Mouse (Mus musculus) layer of hippocampus, postnatal 14 days (tissue): Measurements from ENCODE around the gene Tnfsf14. TPM values are rescaled to one million over a fixed set of nuclear protein-coding genes. Genes with fewer than 3 reads are reported as not detected.

ENCODE experiments used
- DNase-seq, 2 experiments: peaks; one replicate each; pipeline ENCODE4 v3.0.0; 2021 to 2022; ENCODE audit warnings: low spot score in 2 of 2, mixed read lengths in 1 of 2
- long read RNA-seq, 2 experiments: library from polyadenylated mRNA; stranded (forward); transcript quantifications; one replicate each; pipeline ENCODE4 v2.0.0; 2021
- total RNA-seq, 2 experiments: library from RNA; stranded (reverse); gene quantifications; 2 replicates each; pipeline ENCODE4 v1.2.3; 2021

Gene Tnfsf14
- total RNA-seq = not detected
- long read RNA-seq, experiment 1 = 0 reads
- long read RNA-seq, experiment 2 = 0 reads

- no peak for DNase-seq
These were observed at the start of gene Tnfsf14 for GRCm38 (mm10) chr17:57194041-57194507. Gene Tnfsf14 (minus strand): TSS chr17:57194177.

- no peak for DNase-seq
These were observed 43.2 kb upstream of the Tnfsf14 start for GRCm38 (mm10) chr17:57237181-57237580.

- no peak for DNase-seq
These were observed 41.8 kb upstream of the Tnfsf14 start for GRCm38 (mm10) chr17:57235803-57236202.

GRCm38 (mm10) chr17:57234254-57234928, 40.4 kb upstream of the Tnfsf14 start:
- no peak for DNase-seq

GRCm38 (mm10) chr17:57233038-57233437, 39.1 kb upstream of the Tnfsf14 start:
- no peak for DNase-seq

GRCm38 (mm10) chr17:57232200-57232599, 38.2 kb upstream of the Tnfsf14 start:
- no peak for DNase-seq

- no peak for DNase-seq
These were observed 37.4 kb upstream of the Tnfsf14 start for GRCm38 (mm10) chr17:57231321-57231771.

GRCm38 (mm10) chr17:57230728-57231125, 36.8 kb upstream of the Tnfsf14 start:
- no peak for DNase-seq

GRCm38 (mm10) chr17:57229851-57230727, 36.1 kb upstream of the Tnfsf14 start:
- no peak for DNase-seq

GRCm38 (mm10) chr17:57228873-57229272, 34.9 kb upstream of the Tnfsf14 start:
- no peak for DNase-seq

- DNase-seq = no peak
These were observed 34.0 kb upstream of the Tnfsf14 start, which contains the start of gene C3 for GRCm38 (mm10) chr17:57228014-57228413. Gene C3 (minus strand): TSS chr17:57228136.

GRCm38 (mm10) chr17:57227468-57227867, 33.5 kb upstream of the Tnfsf14 start:
- no peak for DNase-seq

- no peak for DNase-seq
These were observed 29.3 kb upstream of the Tnfsf14 start for GRCm38 (mm10) chr17:57223313-57223712.

GRCm38 (mm10) chr17:57221911-57222310, 27.9 kb upstream of the Tnfsf14 start:
- DNase-seq = no peak

- no peak for DNase-seq
These were observed 25.9 kb upstream of the Tnfsf14 start for GRCm38 (mm10) chr17:57219884-57220207.

- peak; percentile 63 to 71 for DNase-seq
These were observed 25.3 kb upstream of the Tnfsf14 start for GRCm38 (mm10) chr17:57219167-57219883.

- no peak for DNase-seq
These were observed 24.4 kb upstream of the Tnfsf14 start for GRCm38 (mm10) chr17:57218335-57218900.

- no peak for DNase-seq
These were observed 20.9 kb upstream of the Tnfsf14 start for GRCm38 (mm10) chr17:57214676-57215387.

- DNase-seq = no peak
These were observed 17.5 kb upstream of the Tnfsf14 start for GRCm38 (mm10) chr17:57211501-57211900.

- no peak for DNase-seq
These were observed 15.4 kb upstream of the Tnfsf14 start for GRCm38 (mm10) chr17:57209330-57209729.
